12 mouse cellular contexts compared by ENCODE assay signal in genomic region chr2:30051992-30052761, GRCm38 (mm10). TPM values are rescaled to one million over a fixed set of nuclear protein-coding genes. Genes with fewer than 3 reads are reported as not detected.
A peak's percentile ranks its signal among the peaks of the same experiment; 100 is the strongest.
DNase-seq lines count a peak whose midpoint lies in the region; ATAC-seq and TF ChIP-seq lines count a peak whose summit lies in the region.
"Had no signal": no experiment of that assay in that cellular context is flagged by ENCODE, and none has a peak within 500 bp of the region (broad histone marks: within the 10 kb centered on the region; RNA-seq: fewer than 3 reads in every experiment).

No protein-coding gene starts in this region.

- 35% methylated on average over 6 of the region's 6 CpGs for WGBS in heart, postnatal 0 days
- WGBS in midbrain, postnatal 0 days: 46% methylated on average over 6 of the region's 6 CpGs
- 43% methylated on average over 6 of the region's 6 CpGs for WGBS in midbrain, embryonic 13.5 days

- H3K4me1 ChIP-seq in heart, postnatal 0 days (ENCODE audit: control insufficient read depth, insufficient read depth): 0 out of 2 replicates have a peak, but pooled peaks cover 5% of the 10 kb centered on the region
- no peaks in the 10 kb centered on the region for H3K4me1 ChIP-seq in midbrain, postnatal 0 days (ENCODE audit: insufficient read depth, low read length)
- H3K4me1 ChIP-seq in midbrain, embryonic 13.5 days (replicated peaks): peaks cover 5% of the 10 kb centered on the region; the same call in 1 of the 2 replicates

- no peak overlapping the region for H3K4me3 ChIP-seq in heart, postnatal 0 days (ENCODE audit: low read depth, low read length)
- no peak overlapping the region for H3K4me3 ChIP-seq in midbrain, postnatal 0 days (ENCODE audit: low read depth, low read length)
- H3K4me3 ChIP-seq in midbrain, embryonic 13.5 days (replicated peaks): no peak overlapping the region
- H3K4me3 ChIP-seq: kidney, embryonic 15.5 days; liver, embryonic 15.5 days had no signal

- no peak overlapping the region for H3K4me2 ChIP-seq in heart, postnatal 0 days (ENCODE audit: low read depth, low read length)
- H3K4me2 ChIP-seq in midbrain, postnatal 0 days (ENCODE audit: low read depth, low read length, poor library complexity, severe bottlenecking): no peak overlapping the region
- H3K4me2 ChIP-seq in midbrain, embryonic 13.5 days (replicated peaks): no peak overlapping the region
- H3K4me2 ChIP-seq: kidney, embryonic 15.5 days; liver, embryonic 15.5 days had no signal

- no peak for ATAC-seq in heart, postnatal 0 days (ENCODE audit: insufficient read depth, low read depth)
- no peak for ATAC-seq in midbrain, postnatal 0 days (ENCODE audit: low FRiP score)
- ATAC-seq in midbrain, embryonic 13.5 days: no peak
- 0 out of 2 replicates have a peak, but pooled peaks have one; percentile 39 for ATAC-seq in common myeloid progenitor, adult 5-6 weeks (replicated peaks; ENCODE audit: low read depth, poor library complexity, severe bottlenecking)

- no peak overlapping the region for H3K27ac ChIP-seq in heart, postnatal 0 days (ENCODE audit: low read depth)
- no peak overlapping the region for H3K27ac ChIP-seq in midbrain, postnatal 0 days (ENCODE audit: low read depth, low read length)
- H3K27ac ChIP-seq in midbrain, embryonic 13.5 days: no peak overlapping the region
- H3K27ac ChIP-seq: kidney, embryonic 15.5 days; liver, embryonic 15.5 days had no signal

- peak; percentile 48 for TF ChIP-seq CTCF in heart, postnatal 0 days (IDR thresholded peaks at IDR 0.05; ENCODE audit: low read depth)
- peak; percentile 68 for TF ChIP-seq CTCF in midbrain, postnatal 0 days (IDR thresholded peaks at IDR 0.05)

- DNase-seq in heart, postnatal 0 days (ENCODE audit: low spot score): no peak
- no peak for DNase-seq in heart, postnatal 25 days (ENCODE audit: low spot score)
- no peak for DNase-seq in midbrain, postnatal 0 days (ENCODE audit: low spot score)
- no peak for DNase-seq in cerebellum, postnatal 4 days (ENCODE audit: low spot score in 2 of 2)
- no peak for DNase-seq in ovary, postnatal 14 days (ENCODE audit: low spot score)
- no peak for DNase-seq in heart, adult 8-10 months (ENCODE audit: low spot score)
- DNase-seq: adrenal gland, adult 8-10 months; embryo, embryonic 11 days had no signal

- H3K9ac ChIP-seq in heart, postnatal 0 days (replicated peaks; ENCODE audit: low read depth, low read length): no peak overlapping the region
- no peak overlapping the region for H3K9ac ChIP-seq in midbrain, postnatal 0 days (replicated peaks; ENCODE audit: low read length, poor library complexity, severe bottlenecking)
- H3K9ac ChIP-seq in midbrain, embryonic 13.5 days (replicated peaks): no peak overlapping the region
- H3K9ac ChIP-seq: kidney, embryonic 15.5 days; liver, embryonic 15.5 days had no signal

- H3K36me3 ChIP-seq in heart, postnatal 0 days (replicated peaks; ENCODE audit: control insufficient read depth, insufficient read depth, low read length): no peaks in the 10 kb centered on the region
- no peaks in the 10 kb centered on the region for H3K36me3 ChIP-seq in midbrain, postnatal 0 days (ENCODE audit: insufficient read depth, low read length)
- no peaks in the 10 kb centered on the region for H3K36me3 ChIP-seq in midbrain, embryonic 13.5 days
- H3K36me3 ChIP-seq: kidney, embryonic 15.5 days; liver, embryonic 15.5 days had no signal

- no peaks in the 10 kb centered on the region for H3K27me3 ChIP-seq in heart, postnatal 0 days (ENCODE audit: control insufficient read depth, insufficient read depth, low read length)
- no peaks in the 10 kb centered on the region for H3K27me3 ChIP-seq in midbrain, postnatal 0 days (ENCODE audit: insufficient read depth, low read length)
- 0 out of 2 replicates have a peak, but pooled peaks cover 5% of the 10 kb centered on the region for H3K27me3 ChIP-seq in midbrain, embryonic 13.5 days
- H3K27me3 ChIP-seq: kidney, embryonic 15.5 days had no signal

- no peak for TF ChIP-seq EP300 in heart, postnatal 0 days (IDR thresholded peaks at IDR 0.05; ENCODE audit: low read depth)

- no peaks in the 10 kb centered on the region for H3K9me3 ChIP-seq in heart, postnatal 0 days (replicated peaks; ENCODE audit: control insufficient read depth, low read length)
- no peaks in the 10 kb centered on the region for H3K9me3 ChIP-seq in midbrain, postnatal 0 days (ENCODE audit: low read length)
- no peaks in the 10 kb centered on the region for H3K9me3 ChIP-seq in midbrain, embryonic 13.5 days
- H3K9me3 ChIP-seq: kidney, embryonic 15.5 days; liver, embryonic 15.5 days had no signal

- intact Hi-C loops in heart, postnatal 25 days (cut with DNase I): no loop called here

RNA-seq across cellular contexts. Expression of gene Wdr34, which starts 3.5 kb away (rescaled TPM):
- 26.2 and 30.1 TPM in 2 replicates for total RNA-seq in heart, postnatal 0 days (2014; rRNA removed; ENCODE audit: low replicate concordance)
- polyA plus RNA-seq in heart, postnatal 0 days (2015; fragmentation: Nextera tagmentation; extraction: Ambion mirVana): 17.3 and 17.6 TPM in 2 replicates
- 1 to 10 TPM; 6.5 to 6.8 TPM for total RNA-seq in heart, postnatal 25 days (2021)
- 87.3 and 96.1 TPM in 2 replicates for total RNA-seq in midbrain, postnatal 0 days (2014; rRNA removed)
- polyA plus RNA-seq in midbrain, postnatal 0 days (2015; fragmentation: Nextera tagmentation; extraction: Ambion mirVana): 76.2 and 82.7 TPM in 2 replicates
- polyA plus RNA-seq in midbrain, embryonic 13.5 days (2015; fragmentation: Nextera tagmentation; extraction: Ambion mirVana): 59.6 and 62.3 TPM in 2 replicates
- 11.5 and 15.6 TPM in 2 replicates for total RNA-seq in common myeloid progenitor, adult 5-6 weeks (2017)
- total RNA-seq in heart, adult 8-10 months (2022): 1 to 10 TPM; 6.5 to 9.2 (median 7.8) TPM

RNA-seq across cellular contexts. Expression of gene Set, which starts 5.0 kb away (rescaled TPM):
- total RNA-seq in heart, postnatal 0 days (2014; rRNA removed; ENCODE audit: low replicate concordance): 103 and 123 TPM in 2 replicates
- 131 and 139 TPM in 2 replicates for polyA plus RNA-seq in heart, postnatal 0 days (2015; fragmentation: Nextera tagmentation; extraction: Ambion mirVana)
- total RNA-seq in heart, postnatal 25 days (2021): 100 to 1,000 TPM in 1 of 2 experiments, 10 to 100 TPM in 1; 95.8 to 106 TPM
- total RNA-seq in midbrain, postnatal 0 days (2014; rRNA removed): 190 and 269 TPM in 2 replicates
- polyA plus RNA-seq in midbrain, postnatal 0 days (2015; fragmentation: Nextera tagmentation; extraction: Ambion mirVana): 302 and 345 TPM in 2 replicates
- polyA plus RNA-seq in midbrain, embryonic 13.5 days (2015; fragmentation: Nextera tagmentation; extraction: Ambion mirVana): 448 and 482 TPM in 2 replicates
- total RNA-seq in common myeloid progenitor, adult 5-6 weeks (2017): 1,475 and 1,487 TPM in 2 replicates
- 100 to 1,000 TPM in 2 of 4 experiments, 10 to 100 TPM in 2; 98.3 to 109 (median 100) TPM for total RNA-seq in heart, adult 8-10 months (2022)

RNA-seq across cellular contexts. Expression of gene Pkn3, which starts 25.3 kb away (rescaled TPM):
- total RNA-seq in heart, postnatal 0 days (2014; rRNA removed; ENCODE audit: low replicate concordance): 13.9 and 18.9 TPM in 2 replicates
- polyA plus RNA-seq in heart, postnatal 0 days (2015; fragmentation: Nextera tagmentation; extraction: Ambion mirVana): 5.7 and 6.0 TPM in 2 replicates
- total RNA-seq in heart, postnatal 25 days (2021): 10 to 100 TPM; 10.5 to 13.2 TPM
- 1.7 and 2.4 TPM in 2 replicates for total RNA-seq in midbrain, postnatal 0 days (2014; rRNA removed)
- 0.73 and 1.2 TPM in 2 replicates for polyA plus RNA-seq in midbrain, postnatal 0 days (2015; fragmentation: Nextera tagmentation; extraction: Ambion mirVana)
- 2.8 and 3.8 TPM in 2 replicates for polyA plus RNA-seq in midbrain, embryonic 13.5 days (2015; fragmentation: Nextera tagmentation; extraction: Ambion mirVana)
- total RNA-seq in common myeloid progenitor, adult 5-6 weeks (2017): 11.8 and 22.9 TPM in 2 replicates
- total RNA-seq in heart, adult 8-10 months (2022): 10 to 100 TPM in 2 of 4 experiments, 1 to 10 TPM in 2; 9.0 to 11.2 (median 10.1) TPM

RNA-seq across cellular contexts. Expression of gene Zdhhc12, which starts 41.3 kb away (rescaled TPM):
- 15.5 and 27.4 TPM in 2 replicates for total RNA-seq in heart, postnatal 0 days (2014; rRNA removed; ENCODE audit: low replicate concordance)
- polyA plus RNA-seq in heart, postnatal 0 days (2015; fragmentation: Nextera tagmentation; extraction: Ambion mirVana): 19.9 and 21.1 TPM in 2 replicates
- total RNA-seq in heart, postnatal 25 days (2021): 1 to 10 TPM; 3.9 to 4.7 TPM
- total RNA-seq in midbrain, postnatal 0 days (2014; rRNA removed): 17.7 and 30.7 TPM in 2 replicates
- polyA plus RNA-seq in midbrain, postnatal 0 days (2015; fragmentation: Nextera tagmentation; extraction: Ambion mirVana): 23.8 and 28.9 TPM in 2 replicates
- polyA plus RNA-seq in midbrain, embryonic 13.5 days (2015; fragmentation: Nextera tagmentation; extraction: Ambion mirVana): 18.9 and 19.0 TPM in 2 replicates
- total RNA-seq in common myeloid progenitor, adult 5-6 weeks (2017): 8.0 and 11.4 TPM in 2 replicates
- total RNA-seq in heart, adult 8-10 months (2022): 1 to 10 TPM; 2.3 to 4.1 (median 3.6) TPM
